Mouse (Mus musculus): ENCODE results near the gene Tenm3. TPM values are rescaled to one million over a fixed set of nuclear protein-coding genes. Genes with fewer than 3 reads are reported as not detected.

Gene Tenm3
- total RNA-seq, 2 experiments from 2014 or later, result 122 to 147 TPM

DNA sequence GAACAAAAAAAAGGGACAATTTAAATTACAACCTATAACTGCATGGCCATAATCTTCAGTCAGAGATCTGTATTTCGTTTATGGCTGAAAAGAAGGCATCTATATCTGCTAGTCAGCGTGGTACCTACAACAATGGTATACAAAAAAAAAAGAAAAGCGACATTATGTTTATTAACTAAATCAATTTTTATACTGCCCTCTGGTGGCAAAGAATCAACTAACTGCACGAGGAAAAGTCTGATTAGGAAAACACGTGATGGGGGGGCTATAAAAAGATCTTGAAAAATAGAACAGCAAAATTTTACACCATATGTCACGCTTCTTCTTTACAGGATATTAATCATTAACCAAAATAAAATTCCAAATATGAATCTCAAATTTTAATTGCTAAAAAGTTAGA, 316.3 kb downstream of the Tenm3 start:
- DNase-seq (ENCODE audit: low spot score in 2 of 2), result no peak

DNA sequence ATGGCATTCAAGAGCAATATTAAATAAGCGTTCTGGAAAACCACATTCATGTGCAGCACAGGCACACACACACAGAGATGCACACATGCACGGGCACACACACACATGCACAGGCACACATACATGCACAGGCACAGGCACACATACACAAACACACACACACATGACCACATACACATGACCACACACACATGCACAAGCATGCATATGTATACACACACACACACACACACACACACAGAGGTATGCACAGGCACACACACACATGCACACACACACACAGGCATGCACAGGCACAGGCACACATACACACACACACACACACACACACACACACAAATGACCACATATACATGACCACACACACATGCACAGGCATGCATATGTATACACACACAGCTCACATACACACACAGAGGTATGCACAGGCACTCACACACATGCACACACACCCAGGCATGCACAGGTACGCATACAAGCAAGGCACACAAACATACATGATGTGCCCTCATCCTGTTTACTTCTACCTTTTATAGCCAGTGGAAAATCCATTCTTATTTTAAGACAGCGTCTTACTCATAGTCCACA, 321.1 kb downstream of the Tenm3 start:
- DNase-seq (ENCODE audit: low spot score in 2 of 2), result no peak

DNA sequence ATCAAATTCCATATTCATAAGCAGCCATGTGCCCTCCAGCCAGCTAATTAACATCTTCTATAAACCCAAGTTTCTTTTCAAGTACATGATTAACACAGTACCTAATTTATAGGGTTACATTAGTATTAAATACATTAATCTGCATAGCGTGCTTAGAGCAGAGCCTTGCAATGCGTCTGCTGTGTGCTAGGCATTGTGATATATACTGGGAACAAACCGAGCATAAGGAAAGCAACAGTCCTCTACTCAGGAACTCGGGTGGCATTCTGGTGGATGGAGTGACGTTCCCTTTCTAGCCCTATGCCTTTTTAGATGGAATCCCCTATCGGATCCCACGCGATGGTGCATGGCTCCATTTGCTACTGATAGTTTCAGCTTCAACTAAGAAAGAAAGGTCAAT, 321.7 kb downstream of the Tenm3 start:
- no peak for DNase-seq (ENCODE audit: low spot score in 2 of 2)

DNA sequence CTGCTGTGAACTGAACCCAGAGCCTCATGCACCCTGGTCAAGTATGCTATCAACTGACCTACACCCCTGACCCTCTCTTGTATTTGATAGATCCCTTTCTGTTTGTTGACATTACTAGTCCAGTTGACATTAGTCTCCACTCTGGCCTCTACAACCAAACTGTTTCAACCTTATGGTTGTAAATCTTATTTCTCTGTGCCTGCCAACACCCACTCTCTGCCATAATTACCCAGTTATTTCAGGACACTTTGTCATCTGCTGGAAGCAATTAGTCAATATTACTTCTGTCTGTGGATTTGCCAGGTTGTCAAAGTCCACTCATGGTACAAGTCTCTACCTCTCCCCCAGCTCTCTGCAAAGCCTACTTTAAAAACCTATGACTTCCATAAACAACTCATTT, 326.3 kb downstream of the Tenm3 start:
- no peak for DNase-seq (ENCODE audit: low spot score in 2 of 2)

DNA sequence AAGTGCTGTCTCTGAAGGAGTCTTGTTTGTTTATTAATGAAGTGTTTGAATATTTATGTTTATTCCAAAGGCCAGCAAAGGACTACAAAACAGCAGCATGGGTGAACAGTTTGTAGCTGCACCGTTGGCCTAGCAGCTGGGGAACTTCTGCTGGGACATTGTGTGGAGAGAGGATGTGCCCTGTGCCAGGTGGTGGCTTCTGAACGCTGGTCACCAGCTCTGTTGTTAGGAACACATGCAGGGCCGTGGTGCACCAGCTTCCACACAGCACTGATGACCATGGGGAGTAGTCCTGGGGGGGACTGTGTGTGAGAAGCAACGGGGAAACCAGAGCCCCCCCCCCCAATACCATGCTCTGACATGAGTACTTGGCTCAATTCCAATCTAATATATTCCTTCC, 329.5 kb downstream of the Tenm3 start:
- DNase-seq (ENCODE audit: low spot score in 2 of 2), result no peak

DNA sequence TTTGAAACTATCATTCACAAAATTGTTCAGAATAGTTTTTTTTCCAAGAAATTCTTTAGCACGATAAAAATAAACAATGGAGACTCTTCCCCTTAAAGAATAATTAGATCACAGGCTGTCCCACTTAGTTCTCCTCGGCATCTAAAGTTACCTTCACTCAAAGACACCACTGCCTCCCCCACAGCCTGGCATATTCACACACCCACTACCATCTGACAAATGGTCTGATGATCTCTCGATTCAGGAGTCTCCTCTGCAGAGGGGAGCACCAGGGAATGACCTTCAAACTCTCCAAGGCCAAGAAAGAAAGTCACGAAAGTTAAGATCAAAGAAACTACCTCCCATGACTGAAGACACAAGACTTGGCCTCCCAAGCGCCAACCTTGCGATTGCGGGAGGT, 329.9 kb downstream of the Tenm3 start:
- no peak for DNase-seq (ENCODE audit: low spot score in 2 of 2)

DNA sequence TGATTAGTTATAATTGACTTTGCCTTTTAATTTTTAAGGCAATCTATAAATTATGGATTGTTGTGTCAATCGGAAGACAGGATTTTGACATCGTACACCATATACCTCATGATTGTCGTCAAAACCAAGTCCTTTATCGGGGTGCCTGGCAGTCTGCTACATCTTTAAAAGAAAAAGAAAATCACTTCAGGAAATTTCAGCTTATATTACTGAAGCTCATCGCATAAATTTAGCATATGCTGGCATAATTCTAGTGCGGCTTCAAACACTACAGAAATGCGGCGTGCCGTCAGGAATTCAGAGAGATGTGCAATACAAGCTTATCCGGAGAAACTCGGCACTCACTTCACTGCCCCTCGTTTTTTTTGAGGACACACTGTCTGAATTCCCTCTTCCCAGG, 332.2 kb downstream of the Tenm3 start:
- no peak for DNase-seq (ENCODE audit: low spot score in 2 of 2)

DNA sequence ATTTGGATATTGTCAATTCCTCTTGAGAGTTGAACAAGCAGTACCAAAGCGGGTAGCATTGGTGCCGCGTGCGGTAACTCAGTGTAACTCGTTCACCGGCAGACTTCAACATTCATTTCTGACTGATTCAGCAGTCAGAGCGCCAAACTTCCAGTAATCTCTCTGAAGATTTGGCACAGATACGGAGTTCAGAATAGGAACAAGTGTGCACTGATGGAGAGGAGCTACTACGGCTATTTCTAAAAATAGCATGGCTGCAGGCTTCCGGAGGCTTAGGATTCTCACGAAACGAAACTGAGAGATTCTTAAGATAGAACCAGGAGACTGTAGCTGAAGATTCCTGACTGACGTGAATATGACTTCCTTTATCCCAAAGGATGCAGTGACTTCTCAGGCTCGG, 332.6 kb downstream of the Tenm3 start:
- DNase-seq (ENCODE audit: low spot score in 2 of 2), result peak in 1 of 2 experiments; percentile 31

DNA sequence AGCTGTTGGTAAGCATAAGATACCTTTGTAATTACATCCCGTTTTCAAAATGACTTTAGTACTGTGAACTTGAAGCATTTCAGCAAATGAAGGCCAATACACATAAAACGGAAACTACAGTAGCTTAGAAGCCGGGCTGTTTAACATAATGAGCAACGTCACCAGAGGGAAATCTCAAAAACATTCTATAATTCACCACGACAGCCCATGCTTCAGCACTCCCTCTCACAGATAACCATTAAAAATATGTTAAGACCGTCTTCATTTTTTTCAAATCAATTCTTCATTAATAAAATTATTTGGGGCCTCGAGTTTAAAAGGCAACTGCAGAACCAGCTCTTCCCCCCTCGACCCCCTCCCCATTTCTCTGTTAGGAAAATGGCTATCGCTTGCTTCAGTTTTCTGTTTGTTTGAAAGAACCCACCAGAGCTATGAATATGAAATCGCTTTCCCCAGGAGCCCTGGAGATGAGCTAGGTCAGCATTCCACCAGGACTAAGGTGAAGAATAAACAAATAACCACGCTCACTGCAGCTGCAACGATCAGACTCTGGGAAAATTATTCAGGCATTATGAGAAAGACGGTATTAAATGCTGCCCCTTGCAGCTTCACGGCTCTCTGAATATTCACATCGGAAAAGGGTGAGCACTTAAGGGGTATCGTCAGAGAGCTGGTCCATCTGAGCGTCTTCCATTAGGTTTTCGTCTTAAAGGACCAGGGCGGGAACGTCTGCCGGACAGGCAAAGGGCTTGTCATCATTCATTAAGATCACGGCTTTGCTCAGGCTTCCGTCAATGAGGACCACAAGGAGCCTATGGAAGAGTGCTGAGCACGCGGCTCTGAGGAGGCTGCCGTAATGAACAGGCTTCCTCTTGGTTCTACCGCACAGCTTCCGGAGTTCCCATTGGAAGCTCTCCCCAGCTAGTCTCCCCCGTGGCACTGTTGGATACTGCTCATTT, 334.8 kb downstream of the Tenm3 start:
- DNase-seq (ENCODE audit: low spot score in 2 of 2), result peak in 1 of 2 experiments; percentile 28

DNA sequence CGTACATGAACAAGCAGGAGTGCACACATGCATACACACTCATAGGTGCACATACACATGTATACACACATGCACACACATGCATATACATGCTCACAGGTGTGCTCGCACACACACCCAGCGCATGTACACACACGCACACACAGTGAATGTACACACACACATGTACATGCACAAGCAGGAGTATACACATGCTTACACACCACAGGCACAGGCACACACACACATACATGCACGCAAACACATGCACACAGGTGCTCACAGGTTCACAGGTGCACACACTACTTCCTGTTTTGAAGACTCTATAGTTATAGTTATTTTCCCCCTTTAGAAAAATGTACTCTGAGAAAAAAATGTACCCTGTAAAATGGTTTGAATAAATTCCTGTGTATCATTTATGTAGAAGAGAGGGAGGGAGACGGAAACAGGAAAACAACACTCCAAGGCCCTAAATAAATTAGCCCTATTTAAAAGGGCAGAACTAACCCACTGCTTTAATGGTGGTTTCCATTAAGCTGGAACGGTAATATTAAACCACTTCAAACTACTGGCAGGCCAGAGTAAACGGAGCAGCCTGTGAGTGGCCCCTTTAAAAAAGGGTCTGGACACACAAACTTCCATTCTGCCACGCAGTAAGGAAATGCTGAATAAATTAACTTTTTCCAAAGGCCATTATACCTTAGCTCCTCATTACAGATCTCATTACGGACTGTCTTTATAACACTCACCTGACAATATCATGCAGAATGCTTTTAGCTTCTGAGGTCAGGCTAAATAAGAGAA, 335.8 kb downstream of the Tenm3 start:
- DNase-seq (ENCODE audit: low spot score in 2 of 2), result no peak

DNA sequence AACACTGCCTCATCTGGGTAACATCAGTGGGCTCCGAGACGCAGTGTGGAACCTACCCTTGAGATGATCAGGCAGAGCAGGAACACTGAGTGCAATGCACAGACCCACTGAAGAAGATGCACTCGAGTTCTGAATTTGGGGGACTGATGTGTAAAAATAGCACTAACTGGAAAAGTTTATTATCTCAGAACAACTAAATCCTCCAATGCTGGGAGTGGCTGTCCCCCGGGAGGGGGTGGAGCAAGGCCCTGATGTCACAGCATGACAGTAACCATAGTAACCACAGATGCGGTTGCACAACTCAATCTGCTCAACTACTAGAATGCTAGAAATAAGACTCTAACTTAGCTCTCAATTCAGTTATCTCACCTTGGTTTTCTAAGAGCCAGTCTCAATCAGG, 351.3 kb downstream of the Tenm3 start:
- no peak for DNase-seq (ENCODE audit: low spot score in 2 of 2)

DNA sequence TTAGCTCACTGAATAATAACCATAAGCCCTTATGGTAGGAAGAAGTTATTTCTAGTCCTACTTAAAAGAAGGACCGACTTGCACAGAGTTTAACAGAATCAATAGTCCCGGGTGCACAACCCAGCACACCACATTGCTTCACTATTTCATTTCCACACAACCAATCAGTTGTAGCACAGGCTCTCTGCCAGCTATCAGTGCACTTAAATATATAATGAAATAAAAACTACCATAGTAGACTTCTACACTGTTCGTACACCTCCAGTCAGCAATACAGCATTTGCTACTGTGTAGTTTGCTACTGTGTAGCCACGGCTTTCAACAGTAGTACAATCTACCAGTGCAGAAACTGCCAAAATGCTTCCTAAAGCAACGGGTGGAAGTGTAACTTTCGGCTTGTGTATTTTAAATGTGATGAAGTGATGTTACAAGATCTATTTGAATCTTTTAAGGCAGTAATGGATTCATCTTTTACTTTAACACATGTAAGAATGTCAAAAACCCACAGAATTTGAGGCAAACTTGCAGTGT, 353.1 kb downstream of the Tenm3 start:
- DNase-seq (ENCODE audit: low spot score in 2 of 2), result no peak

DNA sequence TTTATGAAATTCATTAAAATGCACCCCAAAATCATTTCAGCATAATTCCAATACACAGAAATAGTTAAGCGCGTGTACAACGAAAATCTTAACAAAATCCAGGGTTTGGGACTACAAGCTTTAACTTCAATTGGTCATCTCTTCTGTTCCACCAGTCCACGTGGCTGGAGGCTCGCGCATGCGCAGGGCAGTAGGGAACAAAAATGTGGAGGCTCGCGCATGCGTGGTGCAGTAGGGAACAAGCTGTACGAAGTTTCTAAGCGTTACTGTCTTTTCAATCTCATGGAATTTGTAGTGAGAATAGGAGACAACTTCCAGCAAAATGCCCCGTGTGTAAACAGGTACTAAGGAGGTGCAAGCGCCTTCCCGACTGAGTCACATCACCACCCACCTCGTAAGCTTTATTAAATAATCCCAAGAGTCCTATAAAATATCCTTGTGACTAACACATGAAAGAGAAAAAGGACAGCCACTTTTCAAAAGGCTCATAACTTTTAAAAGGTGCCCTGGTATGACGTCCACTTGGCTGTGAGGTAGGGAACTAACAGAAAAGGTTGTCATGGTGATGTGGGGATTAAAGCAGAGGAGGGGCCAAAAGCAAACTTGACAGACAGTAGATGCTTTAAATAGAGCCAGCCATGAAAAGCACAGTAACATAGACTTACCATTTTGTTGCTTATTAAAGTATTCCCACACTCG, 353.7 kb downstream of the Tenm3 start:
- no peak for DNase-seq (ENCODE audit: low spot score in 2 of 2)

DNA sequence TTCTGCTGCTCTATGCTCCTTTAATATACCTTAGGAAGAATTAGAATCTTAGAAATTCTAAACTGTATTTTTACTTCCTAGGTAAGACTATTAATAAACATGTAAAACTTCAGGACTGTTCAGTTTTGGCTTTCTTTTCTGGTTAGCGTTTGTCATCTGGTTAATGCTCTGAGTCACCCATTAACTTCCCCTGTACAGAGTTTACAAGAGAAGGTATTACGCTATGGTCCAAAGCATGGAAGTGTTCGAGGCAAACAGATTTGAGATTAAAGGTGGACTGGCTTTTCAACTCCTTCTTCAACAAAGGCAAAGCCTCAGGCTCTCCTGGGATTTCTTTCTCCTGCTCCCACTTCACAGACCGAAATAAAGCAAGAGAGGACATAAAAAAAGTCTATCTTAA, 354.3 kb downstream of the Tenm3 start:
- DNase-seq (ENCODE audit: low spot score in 2 of 2), result no peak

DNA sequence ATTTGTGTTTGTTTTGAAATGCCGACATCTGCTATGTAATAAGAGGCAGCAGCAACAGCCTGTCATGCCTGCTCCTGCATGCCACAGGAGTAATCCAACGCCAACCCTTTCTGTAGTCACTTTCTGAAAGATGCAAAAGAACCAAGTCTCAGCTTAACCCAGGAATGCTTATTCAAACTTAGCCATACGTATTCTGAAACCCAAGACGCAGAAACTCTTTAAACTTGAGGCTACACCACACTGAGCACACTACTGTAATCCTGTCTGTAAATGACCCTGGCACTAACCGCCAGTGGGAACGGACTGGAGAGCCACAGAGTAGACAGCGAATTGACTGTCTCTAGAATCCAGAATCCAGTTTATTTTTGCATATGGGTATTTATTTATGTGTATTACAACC, 354.9 kb downstream of the Tenm3 start:
- DNase-seq (ENCODE audit: low spot score in 2 of 2), result no peak

DNA sequence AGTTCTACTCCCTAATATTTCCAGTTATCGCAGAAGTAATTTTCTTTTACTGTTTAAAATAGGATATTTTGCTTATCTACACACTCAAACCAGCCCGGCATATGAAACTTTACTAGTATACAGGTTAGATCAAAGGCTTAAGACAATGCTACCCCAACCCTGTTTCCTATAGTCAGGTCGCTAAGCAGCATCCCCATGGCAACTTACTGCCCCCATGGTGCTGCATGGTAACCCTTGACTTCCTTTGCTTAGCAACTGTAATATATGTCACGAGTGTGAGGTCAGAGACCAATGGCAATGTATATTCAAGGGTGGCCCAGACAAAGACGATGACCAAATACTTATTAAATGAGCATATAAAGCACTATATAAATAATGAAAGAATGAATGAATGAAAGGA, 359.6 kb downstream of the Tenm3 start:
- DNase-seq (ENCODE audit: low spot score in 2 of 2), result no peak

DNA sequence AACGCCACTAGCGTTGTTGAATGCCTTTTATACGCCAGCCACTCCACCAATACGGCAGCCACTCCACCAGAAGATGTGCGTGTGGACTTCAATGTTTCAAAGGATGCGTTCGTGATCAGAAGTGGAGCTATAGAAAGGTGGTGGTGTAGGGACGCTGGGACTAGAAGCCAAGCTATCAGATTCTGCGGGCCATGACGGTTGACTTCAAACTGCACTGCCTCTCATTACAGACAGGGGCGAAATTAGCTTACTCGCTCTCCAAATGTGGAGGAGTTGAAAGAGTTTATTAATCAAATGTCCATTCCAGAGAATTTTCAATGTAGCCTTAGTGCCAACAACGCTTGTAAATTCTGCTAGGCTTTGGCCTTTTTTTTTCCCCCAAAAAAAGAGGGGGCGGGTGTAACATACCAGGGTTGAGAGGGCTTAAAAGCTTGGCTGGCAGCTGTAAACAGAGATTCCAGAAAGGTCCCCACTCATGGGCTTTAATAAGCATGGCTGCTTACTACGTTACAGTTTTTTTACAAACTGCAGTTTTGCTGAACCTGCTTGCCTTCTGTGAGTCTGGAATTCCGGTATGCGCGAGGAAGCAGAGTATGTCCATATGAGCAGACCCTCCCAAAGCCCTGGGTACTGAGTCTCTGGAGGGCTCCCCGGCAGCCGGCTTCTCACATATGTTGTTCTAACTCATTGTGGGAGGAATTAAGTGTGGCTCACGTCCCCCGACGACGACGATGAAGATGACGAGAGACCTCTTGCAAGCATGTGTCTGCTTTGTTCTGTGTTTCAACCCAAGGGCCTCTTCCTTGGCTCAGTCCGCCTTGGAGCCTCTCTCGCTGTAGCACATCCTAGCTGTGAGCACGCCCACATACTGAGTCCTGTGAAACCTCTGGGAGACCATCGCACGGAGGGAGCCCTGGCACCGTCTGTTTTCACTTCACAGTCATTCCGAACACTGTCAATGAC, 361.8 kb downstream of the Tenm3 start:
- peak in 1 of 2 experiments; percentile 24 for DNase-seq (ENCODE audit: low spot score in 2 of 2)

DNA sequence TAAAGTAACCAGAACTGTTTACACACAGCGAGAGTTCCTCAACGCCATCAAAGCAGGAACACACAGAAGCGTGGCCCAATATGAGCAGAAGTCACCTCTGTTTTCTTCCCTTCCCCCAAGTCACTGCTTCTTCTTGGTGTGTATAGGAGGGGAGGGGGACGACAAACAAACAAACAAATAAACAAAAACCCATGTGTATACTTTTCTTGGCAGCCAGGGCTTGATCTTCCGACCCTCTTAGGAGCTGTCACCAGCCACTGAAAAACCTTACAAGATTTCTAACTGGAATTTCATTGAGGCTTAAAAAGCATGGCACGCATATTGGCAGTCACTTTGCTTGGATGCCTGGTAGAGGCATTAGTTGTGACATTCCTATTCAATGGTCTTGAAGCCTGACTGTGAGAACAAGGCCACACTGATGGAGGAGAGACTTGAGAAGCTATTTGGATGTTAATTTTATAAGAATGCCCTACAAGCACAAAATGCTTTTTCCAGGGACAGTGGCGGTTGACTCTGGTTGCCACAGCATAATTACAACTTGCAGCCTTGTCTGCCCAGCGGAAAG, 366.3 kb downstream of the Tenm3 start:
- DNase-seq (ENCODE audit: low spot score in 2 of 2), result no peak

DNA sequence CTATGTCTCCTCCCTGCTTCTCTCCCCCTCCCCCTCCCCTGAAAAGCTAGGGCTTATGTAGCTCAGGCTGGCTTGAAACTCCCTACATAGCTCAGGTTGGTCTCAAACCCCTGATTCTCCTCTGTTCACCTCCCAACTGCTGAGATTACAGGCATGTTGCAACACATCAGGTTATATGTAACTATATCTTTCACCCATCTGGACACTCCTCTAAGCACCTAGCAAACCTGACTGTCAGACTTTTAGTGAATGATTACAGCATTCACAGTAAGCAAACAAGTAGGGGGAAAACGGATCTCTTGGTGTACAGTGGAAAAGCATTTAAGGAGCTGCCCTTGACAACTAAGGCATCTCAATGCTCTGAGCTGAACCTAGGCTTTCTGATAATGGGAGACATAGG, 366.9 kb downstream of the Tenm3 start:
- no peak for DNase-seq (ENCODE audit: low spot score in 2 of 2)

DNA sequence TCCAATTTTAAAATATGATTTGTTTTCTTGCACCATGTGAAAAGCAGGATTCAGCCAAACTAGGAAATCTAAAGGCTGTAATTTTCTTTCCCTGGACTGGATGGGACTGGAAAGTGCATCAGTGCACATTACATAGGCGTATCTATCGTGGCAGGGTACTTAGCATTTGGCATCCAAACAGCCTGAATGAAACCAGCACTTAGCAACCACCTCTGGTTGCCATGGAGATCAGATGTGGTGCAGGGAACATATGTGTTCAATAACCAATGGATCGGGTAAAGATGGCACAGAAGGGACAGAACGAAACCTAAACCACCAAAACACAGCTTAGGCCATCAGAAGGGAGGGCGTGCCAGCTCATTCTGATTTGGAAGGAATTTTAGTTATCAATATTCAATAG, 376.1 kb downstream of the Tenm3 start:
- no peak for DNase-seq (ENCODE audit: low spot score in 2 of 2)
